In the genomic region with DNA sequence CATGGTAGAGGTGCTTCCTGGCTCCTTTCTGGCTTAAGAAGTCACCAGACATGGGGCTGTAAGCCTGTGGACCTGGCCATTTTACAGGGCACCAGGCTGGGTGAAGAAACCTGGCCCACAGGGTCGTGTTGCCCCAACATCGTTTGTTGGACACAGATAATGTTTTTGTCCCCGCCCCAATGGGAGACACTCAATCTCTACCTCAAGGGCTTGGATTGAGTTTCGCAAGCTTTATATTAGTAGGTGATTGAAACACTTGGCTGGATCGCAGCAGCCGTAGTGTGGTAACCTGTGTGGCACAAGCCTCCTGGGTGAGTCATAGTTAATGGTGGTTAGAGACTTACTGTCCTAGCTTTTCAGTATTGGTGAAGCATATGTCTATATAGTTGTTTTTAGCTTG, we compare ENCODE assay signal across 16 mouse cellular contexts. TPM values are rescaled to one million over a fixed set of nuclear protein-coding genes. Genes with fewer than 3 reads are reported as not detected.
DNase-seq lines count a peak whose midpoint lies in the region; ATAC-seq and TF ChIP-seq lines count a peak whose summit lies in the region.
"Had no signal": no experiment of that assay in that cellular context is flagged by ENCODE, and none has a peak within 500 bp of the region (broad histone marks: within the 10 kb centered on the region; RNA-seq: fewer than 3 reads in every experiment).

No protein-coding gene starts in this region.

- H3K36me3 ChIP-seq in embryonic facial prominence, embryonic 14.5 days (ENCODE audit: control insufficient read depth, insufficient read depth, low read length): no peaks in the 10 kb centered on the region
- no peaks in the 10 kb centered on the region for H3K36me3 ChIP-seq in myocyte (ENCODE audit: control insufficient read depth, insufficient read depth)
- H3K36me3 ChIP-seq: hindbrain, embryonic 12.5 days; liver, embryonic 15.5 days had no signal

- H3K9me3 ChIP-seq in embryonic facial prominence, embryonic 14.5 days (ENCODE audit: control insufficient read depth, low read length): no peaks in the 10 kb centered on the region
- H3K9me3 ChIP-seq: hindbrain, embryonic 12.5 days; liver, embryonic 15.5 days; megakaryocyte, embryonic 14.5 days had no signal

- H3K9ac ChIP-seq in embryonic facial prominence, embryonic 14.5 days (ENCODE audit: low read depth, low read length): no peak overlapping the region
- H3K9ac ChIP-seq: forebrain, postnatal 0 days; hindbrain, embryonic 12.5 days; liver, embryonic 15.5 days had no signal

- ATAC-seq in embryonic facial prominence, embryonic 14.5 days (ENCODE audit: low read depth): no peak
- ATAC-seq: forebrain, postnatal 0 days; midbrain, embryonic 16.5 days had no signal

- TF ChIP-seq CTCF in lung, adult 2 months (IDR thresholded peaks at IDR 0.05; ENCODE audit: insufficient read depth, low read length): no peak

- WGBS in lung, adult 2 months: 70% methylated on average over 6 of the region's 6 CpGs
- 78% methylated on average over 6 of the region's 6 CpGs for WGBS in embryonic facial prominence, embryonic 14.5 days

- peak overlapping the region; percentile 21; the same call in 1 of the 2 replicates for H3K27ac ChIP-seq in embryonic facial prominence, embryonic 14.5 days (replicated peaks; ENCODE audit: low read depth, low read length)
- H3K27ac ChIP-seq: hindbrain, embryonic 12.5 days; liver, embryonic 15.5 days had no signal

- H3K4me3 ChIP-seq in lung, adult 2 months (replicated peaks; ENCODE audit: extremely low read depth, low read depth, low read length): no peak overlapping the region
- no peak overlapping the region for H3K4me3 ChIP-seq in embryonic facial prominence, embryonic 14.5 days (ENCODE audit: low read depth, low read length)
- no peak overlapping the region for H3K4me3 ChIP-seq in myocyte
- H3K4me3 ChIP-seq: hindbrain, embryonic 12.5 days; liver, embryonic 15.5 days; megakaryocyte, embryonic 14.5 days had no signal

- no peak overlapping the region for H3K4me2 ChIP-seq in embryonic facial prominence, embryonic 14.5 days (ENCODE audit: low read depth, low read length)
- H3K4me2 ChIP-seq in myocyte (ENCODE audit: low read depth): no peak overlapping the region
- H3K4me2 ChIP-seq: hindbrain, embryonic 12.5 days; liver, embryonic 15.5 days had no signal

- peak; percentile 51 for DNase-seq in adrenal gland, postnatal 10 days
- no peak for DNase-seq in adrenal gland, postnatal 25 days
- DNase-seq in lung, adult 18-20 months: peak; percentile 56 to 73
- no peak for DNase-seq in lung, adult 2 months
- no peak for DNase-seq in embryonic facial prominence, embryonic 14.5 days (ENCODE audit: low spot score)
- no peak for DNase-seq in urinary bladder, adult 18-20 months (ENCODE audit: low spot score in 2 of 2)
- no peak for DNase-seq in kidney, adult 8-10 months
- DNase-seq: embryo, embryonic 11 days; forebrain, postnatal 0 days; heart, postnatal 10 days; spleen, adult 18-20 months had no signal

- no peak overlapping the region for H3ac ChIP-seq in myocyte (ENCODE audit: control insufficient read depth, insufficient read length)

- H3K27me3 ChIP-seq in embryonic facial prominence, embryonic 14.5 days (replicated peaks; ENCODE audit: control insufficient read depth, insufficient read depth, low read length): no peaks in the 10 kb centered on the region
- no peaks in the 10 kb centered on the region for H3K27me3 ChIP-seq in myocyte (ENCODE audit: control insufficient read depth, insufficient read depth, insufficient read length)
- H3K27me3 ChIP-seq: hindbrain, embryonic 12.5 days; liver, embryonic 15.5 days; megakaryocyte, embryonic 14.5 days had no signal

- H3K79me2 ChIP-seq in myocyte (ENCODE audit: control insufficient read depth, insufficient read depth): peaks cover 97% of the 10 kb centered on the region

- H3K4me1 ChIP-seq in lung, adult 2 months (ENCODE audit: control insufficient read depth, insufficient read depth, low read length): peaks cover 29% of the 10 kb centered on the region
- peaks cover 30% of the 10 kb centered on the region for H3K4me1 ChIP-seq in embryonic facial prominence, embryonic 14.5 days (ENCODE audit: control insufficient read depth, insufficient read depth, low read length)

- no peak for TF ChIP-seq POLR2A in lung, adult 2 months (IDR thresholded peaks at IDR 0.05; ENCODE audit: borderline replicate concordance, extremely low read depth, low read depth, low read length)
- no peak for TF ChIP-seq POLR2A in myocyte (IDR thresholded peaks at IDR 0.05; ENCODE audit: insufficient read length, low read depth)

TF ChIP-seq in myocyte, 11 proteins besides CTCF, POLR2A, EP300 and RAD21:
- TF ChIP-seq MYOD1 (IDR thresholded peaks at IDR 0.05; ENCODE audit: control insufficient read depth in 1 of 3, insufficient read length in 2 of 3, low read depth in 2 of 3): no peak
- no peak for TF ChIP-seq REST (IDR thresholded peaks at IDR 0.05; ENCODE audit: insufficient read depth, insufficient read length)
- TF ChIP-seq CEBPB (IDR thresholded peaks at IDR 0.05; ENCODE audit: insufficient read depth, poor library complexity, severe bottlenecking): peak; percentile 61; the same call in 1 of the 2 replicates
- TF ChIP-seq E2F4 (IDR thresholded peaks at IDR 0.05; ENCODE audit: insufficient read depth): no peak
- TF ChIP-seq POLR2AphosphoS2 (IDR thresholded peaks at IDR 0.05; ENCODE audit: insufficient read length, low read depth): no peak
- no peak for TF ChIP-seq MAX (IDR thresholded peaks at IDR 0.05; ENCODE audit: low read depth)

RNA-seq across cellular contexts. Expression of gene Spred2, which starts 36.9 kb away (rescaled TPM):
- 10 to 100 TPM; 33.1 to 37.0 TPM for total RNA-seq in adrenal gland, postnatal 10 days (2021)
- 30.1 and 34.5 TPM in 2 replicates for total RNA-seq in adrenal gland, postnatal 25 days (2021)
- polyA plus RNA-seq in lung, adult 2 months (2012; rRNA removed): 24.0 and 24.4 TPM in 2 replicates
- polyA plus RNA-seq in embryonic facial prominence, embryonic 14.5 days (2014; fragmentation: Nextera tagmentation; extraction: Ambion mirVana): 7.7 and 8.7 TPM in 2 replicates
- 15.7 TPM for polyA plus RNA-seq in myocyte (2012; fragmentation: generic; extraction: Trizol)

Comparison
In these comparisons a context has a peak if more than half of its experiments do, and no peak if none do; other contexts are left out.
1. DNase-seq: peak in adrenal gland, postnatal 10 days (single experiment) and lung, adult 18-20 months (2 of 2); none in adrenal gland, postnatal 25 days (single experiment), lung, adult 2 months (single experiment), embryonic facial prominence, embryonic 14.5 days (single experiment), urinary bladder, adult 18-20 months (0 of 2) and kidney, adult 8-10 months (0 of 2).